Comparison of ENCODE assay signal across 8 mouse cellular contexts in the genomic region with DNA sequence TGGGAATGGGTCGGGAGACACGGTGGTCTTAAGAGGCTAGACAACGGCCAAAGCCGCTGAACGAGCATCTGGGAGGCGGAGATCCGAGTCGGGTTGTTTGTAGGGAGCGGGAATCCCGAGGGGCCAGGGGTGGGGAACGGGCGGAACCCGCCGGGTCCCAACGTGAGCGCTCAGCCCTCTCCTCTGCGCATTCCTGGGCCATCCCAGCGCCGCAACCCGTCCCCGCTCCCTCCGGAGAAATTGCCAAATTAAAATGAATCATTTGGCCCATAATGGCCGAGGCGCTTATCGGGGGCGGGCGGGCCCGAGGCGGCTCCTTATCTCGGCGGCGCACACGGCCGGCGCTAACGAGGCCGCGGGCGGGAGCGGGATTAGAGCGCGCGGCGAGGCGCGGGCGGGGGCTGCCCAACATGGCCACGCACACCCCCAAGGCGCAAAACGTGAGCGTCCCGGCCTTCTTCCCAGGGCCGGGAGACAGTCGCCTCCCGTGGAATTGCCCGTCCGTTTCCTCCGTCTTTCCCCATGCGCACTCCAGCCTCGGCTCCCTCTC. TPM values are rescaled to one million over a fixed set of nuclear protein-coding genes. Genes with fewer than 3 reads are reported as not detected.
DNase-seq lines count a peak whose midpoint lies in the region; ATAC-seq lines count a peak whose summit lies in the region.

TSS of gene Tal1 (plus strand) at position 56 of the 550 bp plus-strand sequence.

- under 1% methylated on average over 56 of the region's 60 CpGs for WGBS in hindbrain, embryonic 11.5 days
- WGBS in liver, embryonic 12.5 days (ENCODE audit: insufficient replicate concordance), result under 1% methylated on average over 60 of the region's 60 CpGs
- WGBS in neural tube, embryonic 15.5 days, result 1% methylated on average over 57 of the region's 60 CpGs

- peak within 1 kb of the TSS; percentile 99 for H3K4me3 ChIP-seq in erythroblast, embryonic 14.5 days (replicated peaks)
- H3K4me3 ChIP-seq in hindbrain, embryonic 11.5 days (ENCODE audit: low read depth, low read length), result peak within 1 kb of the TSS; percentile 29
- H3K4me3 ChIP-seq in liver, embryonic 12.5 days, result peak within 1 kb of the TSS; percentile 88
- peak within 1 kb of the TSS; percentile 29 for H3K4me3 ChIP-seq in neural tube, embryonic 15.5 days (replicated peaks)

- peak within 1 kb of the TSS; percentile 17; the same call in 1 of the 2 replicates for H3K27ac ChIP-seq in hindbrain, embryonic 11.5 days (ENCODE audit: low read depth, low read length)
- peak within 1 kb of the TSS; percentile 98 for H3K27ac ChIP-seq in liver, embryonic 12.5 days
- H3K27ac ChIP-seq in neural tube, embryonic 15.5 days (replicated peaks), result peak within 1 kb of the TSS; percentile 63

- peak within 1 kb of the TSS; percentile 33 for H3K4me2 ChIP-seq in hindbrain, embryonic 11.5 days (replicated peaks; ENCODE audit: low read depth, low read length)
- H3K4me2 ChIP-seq in liver, embryonic 12.5 days, result peak within 1 kb of the TSS; percentile 100
- peak within 1 kb of the TSS; percentile 49 for H3K4me2 ChIP-seq in neural tube, embryonic 15.5 days

- peaks cover 52% of the 10 kb centered on the region for H3K4me1 ChIP-seq in erythroblast, embryonic 14.5 days (ENCODE audit: control insufficient read depth)
- H3K4me1 ChIP-seq in hindbrain, embryonic 11.5 days (replicated peaks; ENCODE audit: control insufficient read depth, insufficient read depth, low read length), result no peaks in the 10 kb centered on the region; the same call in 1 of the 2 replicates
- peaks cover 49% of the 10 kb centered on the region for H3K4me1 ChIP-seq in liver, embryonic 12.5 days
- peaks cover 15% of the 10 kb centered on the region for H3K4me1 ChIP-seq in neural tube, embryonic 15.5 days

- peak; percentile 86 for DNase-seq in 416B (ENCODE audit: low read depth)
- peak; percentile 57 for DNase-seq in MEL-GATA-1-ER (ENCODE audit: extremely low read depth, low read depth)
- DNase-seq in hindbrain, embryonic 11.5 days (ENCODE audit: low spot score), result peak; percentile 80
- no peak for DNase-seq in thymus, postnatal 10 days (ENCODE audit: low spot score in 2 of 2)
- no peak for DNase-seq in cerebellum, adult 8-10 months

- peak; percentile 62 for ATAC-seq in hindbrain, embryonic 11.5 days (ENCODE audit: low FRiP score)
- ATAC-seq in liver, embryonic 12.5 days, result peak; percentile 82
- peak; percentile 45 for ATAC-seq in neural tube, embryonic 15.5 days (ENCODE audit: low FRiP score)

- no peaks in the 10 kb centered on the region for H3K9me3 ChIP-seq in erythroblast, embryonic 14.5 days (ENCODE audit: control insufficient read depth, low read length)
- H3K9me3 ChIP-seq in hindbrain, embryonic 11.5 days (ENCODE audit: control insufficient read depth, low read length), result no peaks in the 10 kb centered on the region
- H3K9me3 ChIP-seq in liver, embryonic 12.5 days (replicated peaks), result no peaks in the 10 kb centered on the region
- no peaks in the 10 kb centered on the region for H3K9me3 ChIP-seq in neural tube, embryonic 15.5 days (replicated peaks)

- peaks cover 42% of the 10 kb centered on the region for H3K36me3 ChIP-seq in erythroblast, embryonic 14.5 days (ENCODE audit: control insufficient read depth)
- H3K36me3 ChIP-seq in hindbrain, embryonic 11.5 days (ENCODE audit: control insufficient read depth, insufficient read depth, low read length), result no peaks in the 10 kb centered on the region
- peaks cover 12% of the 10 kb centered on the region for H3K36me3 ChIP-seq in liver, embryonic 12.5 days
- H3K36me3 ChIP-seq in neural tube, embryonic 15.5 days, result no peaks in the 10 kb centered on the region

- H3K9ac ChIP-seq in hindbrain, embryonic 11.5 days (ENCODE audit: low read depth, low read length), result peak within 1 kb of the TSS; percentile 46; the same call in 1 of the 2 replicates
- peak within 1 kb of the TSS; percentile 98 for H3K9ac ChIP-seq in liver, embryonic 12.5 days
- H3K9ac ChIP-seq in neural tube, embryonic 15.5 days (replicated peaks), result peak within 1 kb of the TSS; percentile 15; the same call in 1 of the 2 replicates

- peaks cover 46% of the 10 kb centered on the region for H3K27me3 ChIP-seq in erythroblast, embryonic 14.5 days (ENCODE audit: control insufficient read depth)
- H3K27me3 ChIP-seq in hindbrain, embryonic 11.5 days (ENCODE audit: control insufficient read depth, insufficient read depth, low read length), result peaks cover 85% of the 10 kb centered on the region
- H3K27me3 ChIP-seq in liver, embryonic 12.5 days (replicated peaks), result peaks cover 35% of the 10 kb centered on the region
- H3K27me3 ChIP-seq in neural tube, embryonic 15.5 days (replicated peaks), result peaks cover 86% of the 10 kb centered on the region

RNA-seq across cellular contexts. Expression of gene Tal1, which starts in this region (rescaled TPM):
- polyA plus RNA-seq in erythroblast, embryonic 14.5 days (2012), result 65.6 and 98.0 TPM in 2 replicates
- polyA plus RNA-seq in hindbrain, embryonic 11.5 days (2014; fragmentation: Nextera tagmentation; extraction: Ambion mirVana), result 8.6 and 10.3 TPM in 2 replicates
- 57.1 and 58.7 TPM in 2 replicates for polyA plus RNA-seq in liver, embryonic 12.5 days (2016; fragmentation: Nextera tagmentation; extraction: Ambion mirVana)
- 1.0 and 1.7 TPM in 2 replicates for polyA plus RNA-seq in neural tube, embryonic 15.5 days (2015; fragmentation: Nextera tagmentation; extraction: Ambion mirVana)

Comparison
In these comparisons a context has a peak if more than half of its experiments do, and no peak if none do; other contexts are left out.
1. DNase-seq: peak in 416B (single experiment), MEL-GATA-1-ER (single experiment) and hindbrain, embryonic 11.5 days (single experiment); none in thymus, postnatal 10 days (0 of 2) and cerebellum, adult 8-10 months (single experiment).
2. H3K4me3 ChIP-seq: peak in every context shown above with its lines; median percentile 99 in erythroblast, embryonic 14.5 days; 88 in liver, embryonic 12.5 days; 29 in hindbrain, embryonic 11.5 days; 29 in neural tube, embryonic 15.5 days.
3. H3K27ac ChIP-seq: peak in every context shown above with its lines; median percentile 98 in liver, embryonic 12.5 days; 63 in neural tube, embryonic 15.5 days; 17 in hindbrain, embryonic 11.5 days.
4. H3K4me2 ChIP-seq: peak in every context shown above with its lines; median percentile 100 in liver, embryonic 12.5 days; 49 in neural tube, embryonic 15.5 days; 33 in hindbrain, embryonic 11.5 days.
5. H3K9ac ChIP-seq: peak in every context shown above with its lines; median percentile 98 in liver, embryonic 12.5 days; 46 in hindbrain, embryonic 11.5 days; 15 in neural tube, embryonic 15.5 days.
6. Peak in every context shown above with its lines, with median percentiles within 50 percentile points of each other: ATAC-seq.